In genomic region chr11:85574496-85574895, GRCm38 (mm10) we compare ENCODE assay signal across 9 mouse cellular contexts.
DNase-seq lines count a peak whose midpoint lies in the region; ATAC-seq lines count a peak whose summit lies in the region.
"Had no signal": no experiment of that assay in that cellular context is flagged by ENCODE, and none has a peak within 500 bp of the region (broad histone marks: within the 10 kb centered on the region; RNA-seq: fewer than 3 reads in every experiment).

No protein-coding gene starts in this region.

- H3K4me1 ChIP-seq in hindbrain, embryonic 10.5 days (replicated peaks), result peaks cover 49% of the 10 kb centered on the region
- no peaks in the 10 kb centered on the region for H3K4me1 ChIP-seq in hindbrain, embryonic 16.5 days (ENCODE audit: control insufficient read depth, insufficient read depth, low read depth, low read length)
- H3K4me1 ChIP-seq in intestine, embryonic 15.5 days (replicated peaks), result peaks cover 15% of the 10 kb centered on the region

- no peak overlapping the region for H3K9ac ChIP-seq in hindbrain, embryonic 16.5 days (ENCODE audit: low read depth, low read length)
- no peak overlapping the region for H3K9ac ChIP-seq in intestine, embryonic 15.5 days
- H3K9ac ChIP-seq: liver, embryonic 13.5 days had no signal

- H3K4me3 ChIP-seq in hindbrain, embryonic 10.5 days, result no peak overlapping the region
- H3K4me3 ChIP-seq in hindbrain, embryonic 16.5 days (ENCODE audit: low read length), result no peak overlapping the region
- H3K4me3 ChIP-seq in intestine, embryonic 15.5 days (replicated peaks), result no peak overlapping the region
- H3K4me3 ChIP-seq: liver, embryonic 13.5 days had no signal

- no peaks in the 10 kb centered on the region for H3K27me3 ChIP-seq in hindbrain, embryonic 10.5 days (ENCODE audit: insufficient read depth, poor library complexity, severe bottlenecking)
- H3K27me3 ChIP-seq in hindbrain, embryonic 16.5 days (replicated peaks; ENCODE audit: control insufficient read depth, insufficient read depth, low read length), result no peaks in the 10 kb centered on the region
- H3K27me3 ChIP-seq in intestine, embryonic 15.5 days (replicated peaks), result no peaks in the 10 kb centered on the region
- H3K27me3 ChIP-seq: liver, embryonic 13.5 days had no signal

- no peaks in the 10 kb centered on the region for H3K9me3 ChIP-seq in hindbrain, embryonic 10.5 days
- no peaks in the 10 kb centered on the region for H3K9me3 ChIP-seq in hindbrain, embryonic 16.5 days (ENCODE audit: control insufficient read depth, low read length)
- no peaks in the 10 kb centered on the region for H3K9me3 ChIP-seq in intestine, embryonic 15.5 days
- H3K9me3 ChIP-seq: liver, embryonic 13.5 days had no signal

- H3K4me2 ChIP-seq in hindbrain, embryonic 16.5 days (ENCODE audit: low read length), result no peak overlapping the region
- H3K4me2 ChIP-seq in intestine, embryonic 15.5 days (replicated peaks), result no peak overlapping the region
- H3K4me2 ChIP-seq: liver, embryonic 13.5 days had no signal

- WGBS in hindbrain, embryonic 10.5 days, result 14% methylated on average over 4 of the region's 4 CpGs
- 10% methylated on average over 4 of the region's 4 CpGs for WGBS in hindbrain, embryonic 16.5 days
- WGBS in intestine, embryonic 15.5 days, result 3% methylated on average over 4 of the region's 4 CpGs

- H3K27ac ChIP-seq in hindbrain, embryonic 10.5 days, result 0 out of 2 replicates have a peak overlapping the region, but pooled peaks have one; percentile 35
- no peak overlapping the region for H3K27ac ChIP-seq in hindbrain, embryonic 16.5 days (ENCODE audit: low read depth, low read length)
- H3K27ac ChIP-seq in intestine, embryonic 15.5 days, result no peak overlapping the region
- H3K27ac ChIP-seq: liver, embryonic 13.5 days had no signal

- DNase-seq in hindbrain, embryonic 10.5 days (ENCODE audit: low spot score), result peak; percentile 36
- peak; percentile 50 for DNase-seq in embryo, embryonic 9.5 days (ENCODE audit: extremely low spot score)
- DNase-seq in lung, postnatal 10 days, result peak; percentile 43
- no peak for DNase-seq in right cerebral cortex, adult 18-20 months
- no peak for DNase-seq in cerebellum, adult 18-20 months
- no peak for DNase-seq in adrenal gland, postnatal 14 days
- DNase-seq: liver, embryonic 13.5 days had no signal

- H3K36me3 ChIP-seq in hindbrain, embryonic 10.5 days, result no peaks in the 10 kb centered on the region
- no peaks in the 10 kb centered on the region for H3K36me3 ChIP-seq in hindbrain, embryonic 16.5 days (ENCODE audit: control insufficient read depth, insufficient read depth, low read length)
- H3K36me3 ChIP-seq in intestine, embryonic 15.5 days, result no peaks in the 10 kb centered on the region
- H3K36me3 ChIP-seq: liver, embryonic 13.5 days had no signal

- no peak for ATAC-seq in hindbrain, embryonic 16.5 days
- peak; percentile 39; the same call in 1 of the 2 replicates for ATAC-seq in intestine, embryonic 15.5 days

Comparison
In these comparisons a context has a peak if more than half of its experiments do, and no peak if none do; other contexts are left out.
1. DNase-seq: peak in hindbrain, embryonic 10.5 days (single experiment), embryo, embryonic 9.5 days (single experiment) and lung, postnatal 10 days (single experiment); none in right cerebral cortex, adult 18-20 months (single experiment), cerebellum, adult 18-20 months (0 of 2) and adrenal gland, postnatal 14 days (single experiment).